Comparison of ENCODE assay signal across 1 mouse cellular context in genomic region chr1:82771022-82771586, GRCm38 (mm10).
TF ChIP-seq lines count a peak whose summit lies in the region.

Gene Gm47791 (minus strand): TSS chr1:82771243.

TF ChIP-seq in MEL, 35 proteins besides CTCF, POLR2A, EP300 and RAD21 (continued from another document):
- peak; percentile 52; the same call in 1 of the 2 replicates for TF ChIP-seq GATA1 (IDR thresholded peaks at IDR 0.05; ENCODE audit: low read depth, low read length)
